Comparison of ENCODE assay signal across 8 mouse cellular contexts in genomic region chr7:28597277-28597570, GRCm38 (mm10). TPM values are rescaled to one million over a fixed set of nuclear protein-coding genes. Genes with fewer than 3 reads are reported as not detected.
DNase-seq lines count a peak whose midpoint lies in the region; ATAC-seq and TF ChIP-seq lines count a peak whose summit lies in the region.

No protein-coding gene starts in this region.

- ATAC-seq in heart, embryonic 13.5 days (ENCODE audit: extremely low read depth, insufficient number of reproducible peaks, low FRiP score, low TSS enrichment), result no peak
- ATAC-seq in forebrain, embryonic 12.5 days (ENCODE audit: low FRiP score), result no peak
- ATAC-seq in liver, embryonic 14.5 days (ENCODE audit: insufficient read depth), result no peak
- no peak for ATAC-seq in CD4-positive, CD25-positive, alpha-beta regulatory T cell, adult 4 months

- H3K27ac ChIP-seq in heart, embryonic 13.5 days (replicated peaks), result peak overlapping the region; percentile 74
- peak overlapping the region; percentile 86 for H3K27ac ChIP-seq in forebrain, embryonic 12.5 days
- peak overlapping the region; percentile 80 for H3K27ac ChIP-seq in liver, embryonic 14.5 days

- TF ChIP-seq CTCF in E14TG2a.4 (conservative IDR thresholded peaks at IDR 0.05; ENCODE audit: low read length), result no peak
- no peak for TF ChIP-seq CTCF in liver, embryonic 14.5 days (IDR thresholded peaks at IDR 0.05; ENCODE audit: low read depth)

- H3K4me3 ChIP-seq in heart, embryonic 13.5 days, result peak overlapping the region; percentile 75
- peak overlapping the region; percentile 84 for H3K4me3 ChIP-seq in E14TG2a.4 (replicated peaks; ENCODE audit: low read length)
- peak overlapping the region; percentile 68 for H3K4me3 ChIP-seq in forebrain, embryonic 12.5 days (replicated peaks)
- peak overlapping the region; percentile 75 to 86 for H3K4me3 ChIP-seq in liver, embryonic 14.5 days (ENCODE audit: insufficient read depth in 1 of 2, low read depth in 2 of 2, low read length in 2 of 2)

- 5% methylated on average over 9 of the region's 9 CpGs for WGBS in heart, embryonic 13.5 days
- whole genome bisulfite sequencing in forebrain, embryonic 12.5 days, result 12% methylated on average over 9 of the region's 9 CpGs
- WGBS in liver, embryonic 14.5 days (ENCODE audit: insufficient replicate concordance), result 8% methylated on average over 9 of the region's 9 CpGs

- H3K27me3 ChIP-seq in heart, embryonic 13.5 days (replicated peaks), result no peaks in the 10 kb centered on the region
- H3K27me3 ChIP-seq in E14TG2a.4 (ENCODE audit: insufficient read depth, low read length), result no peaks in the 10 kb centered on the region
- no peaks in the 10 kb centered on the region for H3K27me3 ChIP-seq in forebrain, embryonic 12.5 days
- H3K27me3 ChIP-seq in liver, embryonic 14.5 days (ENCODE audit: control insufficient read depth, insufficient read depth, low read length), result no peaks in the 10 kb centered on the region

- H3K4me2 ChIP-seq in heart, embryonic 13.5 days, result peak overlapping the region; percentile 95
- peak overlapping the region; percentile 83 for H3K4me2 ChIP-seq in forebrain, embryonic 12.5 days
- H3K4me2 ChIP-seq in liver, embryonic 14.5 days (ENCODE audit: low read depth), result peak overlapping the region; percentile 74

- H3K4me1 ChIP-seq in heart, embryonic 13.5 days, result peaks cover 57% of the 10 kb centered on the region
- H3K4me1 ChIP-seq in E14TG2a.4 (replicated peaks; ENCODE audit: low read depth, low read length), result peaks cover 61% of the 10 kb centered on the region
- peaks cover 34% of the 10 kb centered on the region for H3K4me1 ChIP-seq in forebrain, embryonic 12.5 days
- peaks cover 14 to 37% of the 10 kb centered on the region in 2 experiments for H3K4me1 ChIP-seq in liver, embryonic 14.5 days (replicated peaks; ENCODE audit: control insufficient read depth in 2 of 2, insufficient read depth in 2 of 2, low read length in 1 of 2)

- no peak for DNase-seq in heart, adult 11 months
- no peak for DNase-seq in liver, embryonic 14.5 days (ENCODE audit: low read depth in 3 of 3, low spot score in 3 of 3)
- no peak for DNase-seq in frontal cortex, postnatal 14 days (ENCODE audit: low spot score in 2 of 2)
- DNase-seq in kidney, adult 8-10 months, result no peak

- peak overlapping the region; percentile 91 for H3K9ac ChIP-seq in heart, embryonic 13.5 days
- H3K9ac ChIP-seq in forebrain, embryonic 12.5 days, result peak overlapping the region; percentile 79
- H3K9ac ChIP-seq in liver, embryonic 14.5 days (replicated peaks), result peak overlapping the region; percentile 72

- TF ChIP-seq EP300 in liver, embryonic 14.5 days (IDR thresholded peaks at IDR 0.05; ENCODE audit: low read depth), result no peak

- H3K36me3 ChIP-seq in heart, embryonic 13.5 days, result peaks cover 7% of the 10 kb centered on the region
- peaks cover 35% of the 10 kb centered on the region for H3K36me3 ChIP-seq in E14TG2a.4 (ENCODE audit: insufficient read depth, low read length)
- H3K36me3 ChIP-seq in forebrain, embryonic 12.5 days (replicated peaks), result no peaks in the 10 kb centered on the region; the same call in 1 of the 2 replicates
- 0 out of 2 replicates have a peak, but pooled peaks cover 2% of the 10 kb centered on the region for H3K36me3 ChIP-seq in liver, embryonic 14.5 days (replicated peaks; ENCODE audit: control insufficient read depth, insufficient read depth, low read depth)

- H3K9me3 ChIP-seq in heart, embryonic 13.5 days, result no peaks in the 10 kb centered on the region
- no peaks in the 10 kb centered on the region for H3K9me3 ChIP-seq in E14TG2a.4 (ENCODE audit: low read length)
- no peaks in the 10 kb centered on the region for H3K9me3 ChIP-seq in forebrain, embryonic 12.5 days
- H3K9me3 ChIP-seq in liver, embryonic 14.5 days (ENCODE audit: control insufficient read depth, low read length), result no peaks in the 10 kb centered on the region

RNA-seq across cellular contexts. Expression of gene Samd4b, which starts 0.7 kb away (rescaled TPM):
- 18.7 and 23.3 TPM in 2 replicates for polyA plus RNA-seq in heart, embryonic 13.5 days (2015; fragmentation: Nextera tagmentation; extraction: Ambion mirVana)
- 35.6 and 37.6 TPM in 2 replicates for polyA plus RNA-seq in forebrain, embryonic 12.5 days (2016; fragmentation: Nextera tagmentation; extraction: Ambion mirVana)
- 12.0 and 14.2 TPM in 2 replicates for polyA plus RNA-seq in liver, embryonic 14.5 days (2012; rRNA removed)
- polyA plus RNA-seq in liver, embryonic 14.5 days (2014; fragmentation: Nextera tagmentation; extraction: Ambion mirVana), result 4.5 and 5.9 TPM in 2 replicates
- polyA plus RNA-seq in CD4-positive, CD25-positive, alpha-beta regulatory T cell, adult 4 months (2017; shearing (Covaris generic)), result 1 to 10 TPM; 7.4 to 7.5 TPM

RNA-seq across cellular contexts. Expression of gene Pak4, which starts 0.8 kb away (rescaled TPM):
- 27.9 and 30.5 TPM in 2 replicates for polyA plus RNA-seq in heart, embryonic 13.5 days (2015; fragmentation: Nextera tagmentation; extraction: Ambion mirVana)
- polyA plus RNA-seq in forebrain, embryonic 12.5 days (2016; fragmentation: Nextera tagmentation; extraction: Ambion mirVana), result 41.0 and 43.9 TPM in 2 replicates
- polyA plus RNA-seq in liver, embryonic 14.5 days (2012; rRNA removed), result 11.5 and 12.3 TPM in 2 replicates
- 8.5 and 8.6 TPM in 2 replicates for polyA plus RNA-seq in liver, embryonic 14.5 days (2014; fragmentation: Nextera tagmentation; extraction: Ambion mirVana)
- 1 to 10 TPM; 1.9 to 2.1 TPM for polyA plus RNA-seq in CD4-positive, CD25-positive, alpha-beta regulatory T cell, adult 4 months (2017; shearing (Covaris generic))

RNA-seq across cellular contexts. Expression of gene Acp7, which starts 33.9 kb away (rescaled TPM):
- polyA plus RNA-seq in heart, embryonic 13.5 days (2015; fragmentation: Nextera tagmentation; extraction: Ambion mirVana), result not detected in 2 replicates
- polyA plus RNA-seq in forebrain, embryonic 12.5 days (2016; fragmentation: Nextera tagmentation; extraction: Ambion mirVana), result not detected in 2 replicates
- polyA plus RNA-seq in liver, embryonic 14.5 days (2012; rRNA removed), result not detected in 2 replicates
- not detected in 2 replicates for polyA plus RNA-seq in liver, embryonic 14.5 days (2014; fragmentation: Nextera tagmentation; extraction: Ambion mirVana)
- not detected for polyA plus RNA-seq in CD4-positive, CD25-positive, alpha-beta regulatory T cell, adult 4 months (2017; shearing (Covaris generic))

RNA-seq across cellular contexts. Expression of gene Nccrp1, which starts 50.2 kb away (rescaled TPM):
- polyA plus RNA-seq in heart, embryonic 13.5 days (2015; fragmentation: Nextera tagmentation; extraction: Ambion mirVana), result not detected in 2 replicates
- not detected in 2 replicates for polyA plus RNA-seq in forebrain, embryonic 12.5 days (2016; fragmentation: Nextera tagmentation; extraction: Ambion mirVana)
- 0.05 TPM in 1 of 2 replicates, not detected in the other for polyA plus RNA-seq in liver, embryonic 14.5 days (2012; rRNA removed)
- polyA plus RNA-seq in liver, embryonic 14.5 days (2014; fragmentation: Nextera tagmentation; extraction: Ambion mirVana), result not detected in 2 replicates
- polyA plus RNA-seq in CD4-positive, CD25-positive, alpha-beta regulatory T cell, adult 4 months (2017; shearing (Covaris generic)), result not detected

RNA-seq across cellular contexts. Expression of gene Sycn, which starts 56.5 kb away (rescaled TPM):
- not detected in 2 replicates for polyA plus RNA-seq in heart, embryonic 13.5 days (2015; fragmentation: Nextera tagmentation; extraction: Ambion mirVana)
- polyA plus RNA-seq in forebrain, embryonic 12.5 days (2016; fragmentation: Nextera tagmentation; extraction: Ambion mirVana), result not detected in 2 replicates
- polyA plus RNA-seq in liver, embryonic 14.5 days (2012; rRNA removed), result not detected in 2 replicates
- not detected in 2 replicates for polyA plus RNA-seq in liver, embryonic 14.5 days (2014; fragmentation: Nextera tagmentation; extraction: Ambion mirVana)
- not detected for polyA plus RNA-seq in CD4-positive, CD25-positive, alpha-beta regulatory T cell, adult 4 months (2017; shearing (Covaris generic))
